In genomic region chr4:124434059-124435039, GRCm38 (mm10) we compare ENCODE assay signal across 8 mouse cellular contexts.
DNase-seq lines count a peak whose midpoint lies in the region; ATAC-seq and TF ChIP-seq lines count a peak whose summit lies in the region.

No protein-coding gene starts in this region.

- peak overlapping the region; percentile 34 for H3K27ac ChIP-seq in heart, postnatal 0 days (ENCODE audit: low read depth)

- H3K27me3 ChIP-seq in heart, postnatal 0 days (ENCODE audit: control insufficient read depth, insufficient read depth, low read length): 0 out of 2 replicates have a peak, but pooled peaks cover 4% of the 10 kb centered on the region

- peak; percentile 16 for DNase-seq in adrenal gland, adult 2 months
- DNase-seq in adrenal gland, adult 18-20 months (ENCODE audit: low spot score in 2 of 2): no peak
- peak; percentile 82 for DNase-seq in R1 (ENCODE audit: low read depth, low spot score)
- DNase-seq in heart, postnatal 0 days (ENCODE audit: low spot score): peak; percentile 33
- DNase-seq in kidney, postnatal 36 days: peak; percentile 13 to 38
- DNase-seq in urinary bladder, postnatal 10 days (ENCODE audit: low spot score): no peak
- no peak for DNase-seq in gastrocnemius, postnatal 10 days

- H3K4me1 ChIP-seq in heart, postnatal 0 days (ENCODE audit: control insufficient read depth, insufficient read depth): peaks cover 8% of the 10 kb centered on the region; the same call in 1 of the 2 replicates

- TF ChIP-seq CTCF in heart, postnatal 0 days (IDR thresholded peaks at IDR 0.05; ENCODE audit: low read depth): no peak

- H3K36me3 ChIP-seq in heart, postnatal 0 days (replicated peaks; ENCODE audit: control insufficient read depth, insufficient read depth, low read length): no peaks in the 10 kb centered on the region

- no peak overlapping the region for H3K4me3 ChIP-seq in heart, postnatal 0 days (ENCODE audit: low read depth, low read length)

- 7% methylated on average over 23 of the region's 25 CpGs for WGBS in heart, postnatal 0 days

- H3K9ac ChIP-seq in heart, postnatal 0 days (replicated peaks; ENCODE audit: low read depth, low read length): no peak overlapping the region

- H3K4me2 ChIP-seq in heart, postnatal 0 days (ENCODE audit: low read depth, low read length): peak overlapping the region; percentile 53

- peak; percentile 49 for ATAC-seq in heart, postnatal 0 days (ENCODE audit: insufficient read depth, low read depth)
- ATAC-seq in granulocyte monocyte progenitor cell, adult 5-6 weeks (replicated peaks; ENCODE audit: poor library complexity, severe bottlenecking): no peak

- no peak for TF ChIP-seq EP300 in heart, postnatal 0 days (IDR thresholded peaks at IDR 0.05; ENCODE audit: low read depth)

- H3K9me3 ChIP-seq in heart, postnatal 0 days (replicated peaks; ENCODE audit: control insufficient read depth, low read length): no peaks in the 10 kb centered on the region

Comparison
In these comparisons a context has a peak if more than half of its experiments do, and no peak if none do; other contexts are left out.
1. DNase-seq: peak in adrenal gland, adult 2 months (single experiment), R1 (single experiment), heart, postnatal 0 days (single experiment) and kidney, postnatal 36 days (2 of 2); none in adrenal gland, adult 18-20 months (0 of 2), urinary bladder, postnatal 10 days (single experiment) and gastrocnemius, postnatal 10 days (single experiment).